Mouse (Mus musculus): ENCODE results near the gene Zc3h14. TPM values are rescaled to one million over a fixed set of nuclear protein-coding genes. Genes with fewer than 3 reads are reported as not detected.

Zc3h14 gene
- polyA plus RNA-seq, 1 experiment = 89.8 TPM

DNA sequence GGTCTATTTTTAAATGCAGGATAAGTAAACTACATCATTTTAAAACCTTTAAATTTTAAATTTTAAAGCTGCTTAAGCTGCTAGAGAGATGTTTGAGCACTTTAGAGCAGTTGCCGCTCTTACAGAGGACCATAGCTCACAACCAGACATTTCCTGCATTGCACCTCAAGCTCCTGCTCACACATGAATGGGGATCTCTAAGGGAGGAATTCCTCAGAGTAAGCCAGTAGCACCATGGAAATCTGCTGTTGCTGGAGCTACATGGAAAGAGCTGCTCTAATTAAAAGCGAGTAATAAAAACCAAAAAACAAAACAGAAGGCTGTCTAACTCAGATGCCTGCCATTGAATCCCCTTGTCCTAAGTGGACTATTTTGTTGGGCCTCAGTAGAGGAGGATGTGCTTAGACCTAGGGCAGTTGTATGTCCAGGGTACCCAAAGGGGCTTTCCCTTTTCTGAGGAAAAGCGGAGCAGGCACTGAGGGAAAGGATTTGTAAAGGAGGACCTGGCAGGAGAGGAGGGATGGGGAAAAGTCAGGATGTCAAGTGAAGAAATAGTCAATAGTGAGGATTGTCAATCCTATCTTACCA is 49.1 kb downstream of the Zc3h14 start:
- H3K4me3 ChIP-seq (ENCODE audit: control insufficient read depth, insufficient read depth, low read length) = no peak overlapping the region
- TF ChIP-seq CTCF (IDR thresholded peaks at IDR 0.05; ENCODE audit: borderline replicate concordance, control insufficient read depth, extremely low read depth, insufficient read depth, low read length, poor library complexity) (no peak), POLR2A (IDR thresholded peaks at IDR 0.05; ENCODE audit: control insufficient read depth, extremely low read depth, insufficient read depth, low read length, poor library complexity) (no peak)
- no peaks in the 10 kb centered on the region for H3K27me3 ChIP-seq (ENCODE audit: control insufficient read depth, insufficient read depth, low read length)
- peaks cover 11% of the 10 kb centered on the region for H3K4me1 ChIP-seq (replicated peaks; ENCODE audit: control insufficient read depth, insufficient read depth, low read length)
- WGBS = 97% methylated on average over 3 of the region's 3 CpGs
- no peak overlapping the region for H3K27ac ChIP-seq (ENCODE audit: control insufficient read depth, insufficient read depth, low read length)
- DNase-seq = no peak
- H3K36me3 ChIP-seq (ENCODE audit: control insufficient read depth, insufficient read depth, low read length) = peaks cover 26% of the 10 kb centered on the region

DNA sequence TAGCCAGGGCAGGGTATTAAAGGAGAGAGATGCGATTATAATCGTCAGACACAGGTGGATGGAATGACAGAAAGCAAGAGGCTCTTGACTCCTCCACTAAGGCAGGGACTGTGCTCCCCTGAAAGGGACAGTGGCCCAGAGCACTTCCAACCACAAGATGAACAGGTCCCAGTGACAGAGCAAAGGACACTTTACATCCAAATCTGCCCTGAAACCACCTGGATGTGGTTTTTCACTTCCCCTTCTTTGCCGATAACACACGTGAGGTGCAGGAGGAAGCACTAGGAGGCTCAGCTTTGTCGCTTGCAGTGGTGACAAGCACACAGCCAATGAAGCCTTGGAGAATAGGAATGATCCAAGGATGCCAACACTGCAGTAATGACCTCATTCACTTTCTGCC is 53.6 kb downstream of the Zc3h14 start:
- Histone ChIP-seq H3K27ac (ENCODE audit: control insufficient read depth, insufficient read depth, low read length) (no peak overlapping the region), H3K27me3 (ENCODE audit: control insufficient read depth, insufficient read depth, low read length) (no peaks in the 10 kb centered on the region), H3K4me3 (ENCODE audit: control insufficient read depth, insufficient read depth, low read length) (no peak overlapping the region), H3K36me3 (ENCODE audit: control insufficient read depth, insufficient read depth, low read length) (peaks cover 5% of the 10 kb centered on the region), H3K4me1 (replicated peaks; ENCODE audit: control insufficient read depth, insufficient read depth, low read length) (peaks cover 11% of the 10 kb centered on the region)
- DNase-seq = peak; percentile 30
- TF ChIP-seq CTCF (IDR thresholded peaks at IDR 0.05; ENCODE audit: borderline replicate concordance, control insufficient read depth, extremely low read depth, insufficient read depth, low read length, poor library complexity) (no peak), POLR2A (IDR thresholded peaks at IDR 0.05; ENCODE audit: control insufficient read depth, extremely low read depth, insufficient read depth, low read length, poor library complexity) (no peak)
- WGBS = 14% methylated on average over 5 of the region's 5 CpGs

DNA sequence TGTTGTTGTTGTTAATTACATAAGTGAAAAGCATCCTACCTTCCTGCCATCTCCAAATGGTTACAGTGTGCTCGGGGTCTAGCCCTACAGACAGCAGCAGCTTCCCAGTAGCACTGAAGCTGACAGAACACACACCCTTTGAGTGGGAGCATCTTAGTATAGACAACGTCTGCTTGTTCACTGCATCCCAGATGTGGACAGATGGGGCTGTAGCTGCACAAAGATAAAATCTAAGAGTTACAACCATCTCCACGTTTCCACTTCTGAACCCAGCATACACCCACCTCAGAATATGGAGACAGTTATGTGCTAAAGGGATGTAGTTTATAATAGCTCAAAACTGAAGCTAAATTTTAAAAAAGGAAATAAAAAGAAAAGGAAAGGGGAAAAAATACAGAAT is 55.5 kb downstream of the Zc3h14 start:
- DNase-seq = no peak
- TF ChIP-seq POLR2A (IDR thresholded peaks at IDR 0.05; ENCODE audit: control insufficient read depth, extremely low read depth, insufficient read depth, low read length, poor library complexity) (no peak), CTCF (IDR thresholded peaks at IDR 0.05; ENCODE audit: borderline replicate concordance, control insufficient read depth, extremely low read depth, insufficient read depth, low read length, poor library complexity) (no peak)
- WGBS = 76% methylated on average over 3 of the region's 3 CpGs
- no peak overlapping the region for H3K27ac ChIP-seq (ENCODE audit: control insufficient read depth, insufficient read depth, low read length)
- no peak overlapping the region for H3K4me3 ChIP-seq (ENCODE audit: control insufficient read depth, insufficient read depth, low read length)
- no peaks in the 10 kb centered on the region for H3K36me3 ChIP-seq (ENCODE audit: control insufficient read depth, insufficient read depth, low read length)
- H3K27me3 ChIP-seq (ENCODE audit: control insufficient read depth, insufficient read depth, low read length) = no peaks in the 10 kb centered on the region
- H3K4me1 ChIP-seq (replicated peaks; ENCODE audit: control insufficient read depth, insufficient read depth, low read length) = peaks cover 11% of the 10 kb centered on the region

- no peak for DNase-seq
- no peak overlapping the region for H3K4me3 ChIP-seq (ENCODE audit: control insufficient read depth, insufficient read depth, low read length)
- WGBS = 98% methylated on average over 3 of the region's 3 CpGs
- H3K4me1 ChIP-seq (replicated peaks; ENCODE audit: control insufficient read depth, insufficient read depth, low read length) = peaks cover 6% of the 10 kb centered on the region
- H3K27me3 ChIP-seq (ENCODE audit: control insufficient read depth, insufficient read depth, low read length) = no peaks in the 10 kb centered on the region
- TF ChIP-seq POLR2A (IDR thresholded peaks at IDR 0.05; ENCODE audit: control insufficient read depth, extremely low read depth, insufficient read depth, low read length, poor library complexity) (no peak), CTCF (IDR thresholded peaks at IDR 0.05; ENCODE audit: borderline replicate concordance, control insufficient read depth, extremely low read depth, insufficient read depth, low read length, poor library complexity) (no peak)
- H3K27ac ChIP-seq (ENCODE audit: control insufficient read depth, insufficient read depth, low read length) = no peak overlapping the region
- H3K36me3 ChIP-seq (ENCODE audit: control insufficient read depth, insufficient read depth, low read length) = no peaks in the 10 kb centered on the region
Measured at GRCm38 (mm10) chr12:98804078-98804748, 57.4 kb downstream of the Zc3h14 start.

DNA sequence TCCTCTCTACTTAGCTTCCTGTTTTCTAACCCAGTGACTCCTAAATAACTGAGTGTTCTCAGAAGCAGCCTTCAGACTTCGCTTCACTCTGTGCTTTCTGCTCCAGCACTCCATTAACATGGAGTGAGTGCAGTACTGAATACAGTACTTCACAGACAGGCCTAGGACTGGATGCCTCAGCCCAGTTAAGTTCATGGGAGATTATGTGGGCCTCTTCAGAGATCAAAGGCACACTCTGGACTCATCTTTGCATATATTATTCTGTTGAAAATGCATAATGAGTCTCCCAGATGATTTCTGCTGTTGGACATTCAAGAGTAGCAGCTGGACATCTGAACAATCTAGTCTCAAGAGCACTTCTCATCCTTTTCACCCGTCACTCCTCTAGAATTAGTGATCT is 74.0 kb downstream of the Zc3h14 start:
- Histone ChIP-seq H3K27me3 (ENCODE audit: control insufficient read depth, insufficient read depth, low read length) (no peaks in the 10 kb centered on the region), H3K4me1 (replicated peaks; ENCODE audit: control insufficient read depth, insufficient read depth, low read length) (no peaks in the 10 kb centered on the region), H3K36me3 (ENCODE audit: control insufficient read depth, insufficient read depth, low read length) (no peaks in the 10 kb centered on the region), H3K27ac (ENCODE audit: control insufficient read depth, insufficient read depth, low read length) (no peak overlapping the region), H3K4me3 (ENCODE audit: control insufficient read depth, insufficient read depth, low read length) (no peak overlapping the region)
- TF ChIP-seq POLR2A (IDR thresholded peaks at IDR 0.05; ENCODE audit: control insufficient read depth, extremely low read depth, insufficient read depth, low read length, poor library complexity) = no peak
- no peak for TF ChIP-seq CTCF (IDR thresholded peaks at IDR 0.05; ENCODE audit: borderline replicate concordance, control insufficient read depth, extremely low read depth, insufficient read depth, low read length, poor library complexity)
- 92% methylated on average over 2 of the region's 2 CpGs for WGBS
- DNase-seq = no peak

- no peak overlapping the region for H3K4me3 ChIP-seq (ENCODE audit: control insufficient read depth, insufficient read depth, low read length)
- TF ChIP-seq POLR2A (IDR thresholded peaks at IDR 0.05; ENCODE audit: control insufficient read depth, extremely low read depth, insufficient read depth, low read length, poor library complexity) (no peak), CTCF (IDR thresholded peaks at IDR 0.05; ENCODE audit: borderline replicate concordance, control insufficient read depth, extremely low read depth, insufficient read depth, low read length, poor library complexity) (no peak)
- H3K36me3 ChIP-seq (ENCODE audit: control insufficient read depth, insufficient read depth, low read length) = no peaks in the 10 kb centered on the region
- 0 out of 2 replicates have a peak, but pooled peaks cover 2% of the 10 kb centered on the region for H3K4me1 ChIP-seq (replicated peaks; ENCODE audit: control insufficient read depth, insufficient read depth, low read length)
- H3K27ac ChIP-seq (ENCODE audit: control insufficient read depth, insufficient read depth, low read length) = no peak overlapping the region
- no peaks in the 10 kb centered on the region for H3K27me3 ChIP-seq (ENCODE audit: control insufficient read depth, insufficient read depth, low read length)
- DNase-seq = no peak
- whole genome bisulfite sequencing = 44% methylated on average over 7 of the region's 7 CpGs
Measured at GRCm38 (mm10) chr12:98831122-98831521, 84.4 kb downstream of the Zc3h14 start.
